Mouse (Mus musculus) testis, postnatal 14 days (tissue): Measurements from ENCODE around the gene Zc3h18.
A peak's percentile ranks its signal among the peaks of the same experiment; 100 is the strongest.

ENCODE experiments used
- DNase-seq: peaks from one replicate; pipeline ENCODE4 v3.0.0; 2021; ENCODE audit warnings: low spot score

Zc3h18 gene

DNA sequence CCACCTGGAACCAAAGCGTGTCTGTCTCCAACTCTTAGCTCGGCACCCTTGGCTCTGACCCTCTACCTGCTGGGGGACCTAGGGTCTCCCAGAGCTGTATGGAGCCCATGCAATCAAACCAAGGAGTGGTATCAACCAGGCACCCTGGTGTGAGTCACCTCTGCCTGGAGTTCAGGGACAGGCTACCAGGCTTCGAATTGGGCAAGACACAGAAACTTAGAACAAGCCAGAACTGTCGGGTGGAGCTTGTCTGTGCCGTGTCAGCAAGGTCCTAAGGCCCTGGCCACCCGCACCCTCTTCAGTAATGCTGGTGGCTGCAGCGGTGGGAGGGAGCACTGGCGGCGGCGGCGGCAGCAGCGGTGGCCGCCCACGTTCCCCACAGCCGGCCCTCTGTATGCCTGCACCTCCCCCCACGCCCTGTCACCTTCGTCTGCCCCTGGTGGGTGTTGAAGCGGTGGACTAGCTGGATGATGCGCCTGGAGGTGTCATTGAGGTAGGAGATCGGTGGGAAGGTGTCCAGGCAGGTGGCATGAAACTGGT, 60.2 kb downstream of the Zc3h18 start:
- DNase-seq = no peak

DNA sequence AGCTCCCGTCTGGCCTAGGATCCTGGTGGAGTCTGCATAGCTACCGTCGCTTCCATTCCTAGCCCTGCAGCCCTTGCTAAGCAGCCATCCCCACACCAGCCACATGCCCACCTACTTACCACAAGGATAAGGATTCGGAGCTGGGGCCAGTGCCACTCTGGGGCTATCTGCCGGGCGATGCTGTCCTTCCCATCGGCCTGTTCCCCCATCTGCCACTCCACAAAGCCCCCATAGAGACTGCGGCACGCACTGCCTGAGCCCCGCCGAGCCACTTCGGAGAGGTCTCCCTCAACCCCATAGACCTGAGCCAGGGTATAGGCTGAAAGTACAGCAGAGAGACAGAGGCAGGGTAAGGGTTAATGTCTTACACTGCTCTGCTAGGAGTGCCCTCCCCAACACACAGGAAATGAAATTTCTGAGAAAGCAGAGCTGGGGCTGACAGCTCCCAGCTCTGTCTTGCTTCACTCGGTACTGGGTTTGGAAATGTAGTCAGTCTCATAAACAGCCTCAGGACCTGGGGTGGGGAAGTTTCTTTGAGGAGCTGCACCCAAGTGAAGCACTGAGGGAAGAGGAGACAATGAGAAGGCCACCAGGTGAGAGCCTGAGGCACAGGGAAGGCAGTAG, 61.4 kb downstream of the Zc3h18 start:
- no peak for DNase-seq

DNA sequence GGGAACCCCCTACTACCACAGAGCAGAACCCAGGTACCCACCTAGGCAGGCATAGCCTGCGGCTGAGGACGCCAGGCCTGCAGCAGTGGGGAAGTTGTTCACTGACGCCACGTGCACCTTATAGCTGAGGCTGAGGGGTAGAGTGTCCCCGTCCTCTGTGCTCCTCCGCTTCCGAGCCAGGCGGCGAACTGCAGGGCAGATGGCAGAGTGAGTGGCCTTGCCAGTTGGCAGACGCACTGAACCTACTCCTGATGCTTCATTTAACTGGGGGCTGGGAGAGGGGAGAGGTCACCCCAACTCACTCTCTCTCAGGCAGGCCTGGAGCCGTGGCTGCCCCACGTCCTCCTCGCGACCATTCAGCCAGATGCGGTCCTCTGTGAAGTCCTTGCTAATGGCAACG, 62.9 kb downstream of the Zc3h18 start:
- DNase-seq = no peak

DNA sequence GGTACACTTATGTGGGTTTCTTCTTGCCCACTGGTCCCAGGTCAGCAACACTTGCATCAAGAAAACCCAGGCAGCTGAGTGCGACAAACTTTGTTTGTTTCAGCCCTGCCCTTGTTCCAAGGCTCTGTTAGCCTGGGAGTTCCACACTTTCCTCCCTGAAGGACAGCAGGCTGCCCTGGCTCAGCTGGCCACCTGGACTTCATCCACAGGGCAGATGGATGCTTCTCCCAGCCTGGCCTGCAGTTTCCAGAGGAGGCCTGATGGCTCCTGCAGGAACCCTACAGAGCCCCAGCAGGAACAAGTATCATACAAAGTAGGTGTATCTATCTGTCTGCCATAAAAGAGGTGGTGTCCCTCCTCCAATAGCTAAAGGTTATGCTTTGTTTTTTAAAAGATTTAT, 64.9 kb downstream of the Zc3h18 start:
- DNase-seq = no peak

DNA sequence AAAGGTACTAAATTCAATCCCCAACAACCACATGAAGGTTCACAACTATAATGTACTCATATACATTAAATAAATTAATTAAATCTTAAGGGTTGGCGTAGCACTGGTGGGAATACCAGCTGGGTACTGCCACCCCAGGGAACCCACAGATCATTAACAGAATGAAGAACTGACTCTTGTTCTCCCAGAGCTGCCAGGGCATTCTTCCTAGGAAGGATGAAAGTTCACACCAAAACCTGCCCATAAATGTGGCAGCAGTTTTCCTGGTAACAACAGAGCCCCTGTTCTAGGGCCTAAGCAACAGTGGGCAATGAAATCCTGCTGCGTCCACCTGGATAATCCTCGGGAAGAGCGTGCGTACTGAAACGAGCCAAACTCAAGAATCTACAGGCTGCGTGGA, 65.9 kb downstream of the Zc3h18 start:
- no peak for DNase-seq

DNA sequence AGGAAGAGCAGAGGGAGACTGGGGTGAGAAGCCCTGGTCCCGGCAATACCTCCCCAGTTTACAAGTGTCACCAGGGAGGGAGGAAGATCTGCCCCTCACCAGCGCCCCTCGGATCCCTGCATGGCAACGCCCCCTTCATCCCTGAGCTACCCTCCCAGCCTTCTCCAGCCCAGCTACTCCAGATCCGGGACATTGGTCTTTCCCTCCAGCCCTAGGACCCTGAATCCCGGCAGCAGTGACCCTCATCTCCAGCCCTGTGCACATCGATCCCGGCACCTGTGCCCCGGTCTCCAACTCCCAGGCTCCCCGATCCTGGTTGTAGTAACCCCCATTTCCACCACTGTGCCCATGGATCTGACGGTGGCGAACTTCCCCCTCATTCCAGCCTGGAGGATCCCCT, 66.4 kb downstream of the Zc3h18 start:
- no peak for DNase-seq

DNA sequence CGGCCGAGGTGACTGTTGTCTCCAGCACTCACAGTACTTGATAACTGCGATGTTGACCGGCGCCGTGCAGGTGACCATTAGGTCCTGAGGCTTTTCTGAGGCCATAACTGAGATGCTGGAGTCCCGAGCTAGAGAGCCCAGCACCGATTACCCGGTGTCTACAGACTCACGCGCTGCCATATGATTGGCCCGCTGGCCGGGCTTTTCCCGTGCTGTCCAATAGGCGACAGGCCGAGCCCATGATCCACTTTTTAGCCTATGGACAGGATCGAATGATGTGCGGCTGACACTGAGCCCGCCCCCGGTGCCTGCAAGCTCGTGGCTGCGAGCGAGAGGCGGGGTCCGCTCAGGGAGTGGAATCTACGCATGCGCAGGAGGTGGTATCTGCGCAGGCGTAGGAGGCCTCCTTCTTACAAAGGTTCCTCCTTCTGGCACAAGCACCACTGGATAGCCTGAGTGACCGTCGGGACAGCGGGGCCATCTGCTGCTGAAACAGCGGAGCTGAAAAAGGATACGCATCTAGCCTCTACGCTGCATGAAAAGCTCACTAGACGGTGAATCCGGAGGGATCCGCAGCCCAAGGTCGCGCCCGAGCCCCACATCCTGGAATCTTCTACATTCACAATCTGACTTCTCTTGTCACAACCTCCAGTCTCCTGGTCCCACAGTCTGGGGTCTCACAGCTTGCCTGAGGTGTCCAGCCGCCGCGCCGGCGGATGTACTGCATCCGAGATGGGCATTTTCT, 67.0 kb downstream of the Zc3h18 start, which contains the start of gene Mvd:
Gene Mvd, minus strand, starts transcription at position 161 of the 745 bp plus-strand sequence.
- peak; percentile 98 for DNase-seq

DNA sequence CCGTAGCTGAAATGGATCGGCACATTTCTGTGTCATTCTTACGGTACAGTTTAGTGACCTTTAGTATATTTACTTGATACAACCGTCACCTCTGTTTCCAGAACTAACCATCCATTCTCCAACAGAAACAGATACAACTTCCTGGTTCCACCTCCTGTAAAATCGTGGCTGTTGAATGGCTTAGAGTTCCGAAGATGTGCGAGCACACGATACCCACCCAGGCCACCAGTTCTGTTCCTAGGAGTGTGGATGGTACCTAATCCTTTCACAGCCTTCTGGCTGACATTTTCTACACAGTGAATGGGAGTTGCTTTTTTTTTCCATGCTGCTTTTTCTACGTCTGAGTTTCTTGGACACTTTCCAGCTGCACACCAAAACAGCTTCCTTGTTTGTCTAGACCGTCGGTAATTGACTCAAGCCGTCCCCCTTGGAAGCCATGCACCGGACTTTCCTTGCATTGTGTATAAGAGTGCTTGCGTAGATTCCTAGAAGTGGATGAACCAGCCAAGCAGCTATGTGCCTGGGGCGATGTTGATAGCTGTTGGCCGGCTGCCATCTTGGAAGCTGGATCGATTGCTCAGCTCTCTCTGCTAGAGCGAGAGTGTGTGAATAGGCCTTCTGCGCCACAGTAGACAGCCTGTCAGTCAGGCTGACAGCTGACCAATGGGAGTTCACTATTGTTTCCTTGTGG, 67.8 kb downstream of the Zc3h18 start:
- DNase-seq = peak; percentile 70

DNA sequence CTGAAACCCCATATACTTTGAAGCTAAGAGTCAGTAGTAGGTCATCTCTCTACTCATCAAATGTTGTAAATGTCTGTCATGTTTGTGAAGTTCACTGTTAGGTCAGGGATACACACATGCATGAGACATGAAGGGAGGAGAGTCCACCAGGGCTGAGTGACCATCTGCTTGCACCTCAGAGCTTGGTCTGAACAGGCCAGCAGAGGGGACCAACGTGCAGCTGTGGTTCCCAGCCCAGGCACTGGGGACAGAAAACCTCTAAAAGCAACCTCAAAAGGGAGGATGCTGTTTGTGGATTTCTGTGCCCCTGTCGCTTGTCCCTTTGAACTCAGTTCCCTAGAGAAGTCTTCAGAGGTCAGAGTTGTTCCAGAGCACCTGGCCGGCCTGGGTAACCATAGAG, 68.8 kb downstream of the Zc3h18 start:
- no peak for DNase-seq

DNA sequence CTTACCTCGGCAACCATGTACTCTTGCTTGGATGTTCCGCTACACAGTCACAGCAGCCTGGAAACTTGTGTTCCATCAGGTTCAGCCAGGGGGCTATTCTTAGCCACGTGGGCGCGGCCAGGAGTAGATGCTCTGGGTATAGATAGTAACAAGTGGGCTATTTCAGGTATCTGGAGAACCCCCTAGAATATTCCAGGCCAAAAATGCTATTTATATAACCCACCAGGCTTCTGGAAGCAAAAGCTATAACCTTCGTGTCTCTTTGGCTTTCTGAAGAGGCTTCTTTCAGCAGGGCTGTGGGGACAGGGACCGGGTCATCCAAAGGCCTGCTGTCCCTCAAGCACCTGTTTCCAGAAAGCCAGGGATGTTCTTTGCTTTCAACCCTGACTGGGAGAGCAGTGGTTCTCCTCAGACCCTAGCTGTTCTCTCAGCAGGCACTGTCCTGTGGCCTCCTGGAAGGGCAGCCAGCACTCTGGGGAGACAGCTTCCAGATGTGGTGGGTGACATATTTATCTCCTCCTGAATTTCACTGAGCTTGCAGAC, 74.8 kb downstream of the Zc3h18 start:
- no peak for DNase-seq

DNA sequence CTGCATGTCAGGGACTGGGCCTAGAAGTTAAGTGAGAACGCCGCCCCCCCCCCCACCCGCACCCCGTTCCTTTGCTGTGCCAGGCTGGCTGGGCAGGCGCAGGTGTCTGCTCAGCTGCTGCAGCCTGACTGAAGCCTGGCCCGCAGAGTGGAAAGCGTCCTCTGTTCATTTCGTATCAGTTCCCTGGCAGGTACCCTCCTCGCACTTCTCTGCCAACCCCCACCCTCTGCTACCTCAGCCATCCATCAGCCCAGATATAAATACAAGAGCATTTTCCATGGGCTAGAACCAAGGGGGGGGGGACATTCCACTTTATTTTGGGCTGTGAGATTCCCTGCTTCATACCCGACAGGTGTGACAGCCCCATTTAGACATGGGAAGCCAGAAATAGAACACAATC, 75.7 kb downstream of the Zc3h18 start:
- no peak for DNase-seq

DNA sequence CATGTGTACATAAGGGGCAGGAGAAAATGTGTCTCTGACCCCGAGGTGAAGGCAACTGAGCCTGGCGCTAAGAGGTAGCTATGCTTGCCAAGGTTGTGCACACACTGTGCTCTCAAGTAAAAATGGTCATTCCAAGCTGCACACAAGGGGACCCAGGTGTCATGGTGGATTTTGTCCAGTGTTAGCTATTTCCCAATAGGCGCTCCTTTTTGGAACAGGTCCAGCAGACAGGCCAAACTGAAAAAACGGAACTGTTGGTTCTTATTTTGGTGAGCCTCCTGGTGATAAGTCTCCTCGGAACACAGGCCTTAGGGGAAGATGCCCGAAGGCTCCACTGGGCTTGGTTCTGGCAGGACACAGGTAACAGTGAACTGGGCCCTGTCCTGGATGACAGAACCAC, 78.0 kb downstream of the Zc3h18 start:
- no peak for DNase-seq

DNA sequence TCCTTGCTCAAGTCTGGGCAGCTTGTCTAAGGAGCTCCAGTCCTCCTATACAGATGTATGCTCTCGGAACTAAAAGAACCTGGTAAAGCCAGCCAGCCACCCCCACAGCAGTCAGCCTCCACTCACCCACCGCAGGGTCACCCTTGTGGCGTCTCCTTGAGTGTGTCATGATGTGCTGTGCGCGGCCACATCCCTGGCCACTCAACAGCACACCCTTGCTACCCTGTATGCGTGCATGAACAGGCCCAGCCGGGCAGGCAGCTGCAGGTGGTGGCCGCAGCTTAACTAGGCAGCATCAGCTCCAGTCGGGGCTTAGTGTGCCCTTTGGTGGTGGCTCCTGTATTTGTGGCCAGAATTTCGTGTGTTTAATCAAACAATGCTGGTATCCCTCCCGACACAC, 80.8 kb downstream of the Zc3h18 start:
- no peak for DNase-seq

DNA sequence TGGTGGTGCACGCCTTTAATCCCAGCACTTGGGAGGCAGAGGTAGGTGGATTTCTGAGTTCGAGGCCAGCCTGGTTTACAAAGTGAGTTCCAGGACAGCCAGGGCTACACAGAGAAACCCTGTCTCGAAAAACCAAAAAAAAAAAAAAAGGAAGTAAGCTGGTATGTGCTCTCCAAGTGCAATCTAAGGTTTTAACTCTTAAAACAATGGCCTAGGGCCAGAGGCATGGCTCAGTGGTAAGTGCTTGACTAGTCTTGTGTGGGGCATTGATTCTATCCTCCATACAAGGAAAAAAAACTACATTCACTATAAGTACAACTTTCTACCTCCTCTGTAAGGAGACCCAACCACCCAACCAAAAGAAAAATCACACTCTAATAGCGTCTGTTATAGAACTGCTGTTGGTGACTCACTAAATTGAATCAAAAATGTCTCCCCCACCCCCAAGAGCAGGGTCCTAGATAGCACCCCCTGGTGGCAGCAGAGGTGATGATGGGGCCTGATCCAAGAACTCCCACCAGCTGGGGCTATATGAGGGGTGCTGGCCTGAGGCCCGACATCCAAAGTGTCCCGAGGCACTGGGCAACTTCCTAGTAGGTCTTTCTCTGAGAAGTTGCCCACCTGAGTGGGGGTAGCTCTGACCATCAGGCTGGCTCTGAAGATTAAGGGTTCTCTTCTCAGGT, 83.0 kb downstream of the Zc3h18 start:
- DNase-seq = no peak

DNA sequence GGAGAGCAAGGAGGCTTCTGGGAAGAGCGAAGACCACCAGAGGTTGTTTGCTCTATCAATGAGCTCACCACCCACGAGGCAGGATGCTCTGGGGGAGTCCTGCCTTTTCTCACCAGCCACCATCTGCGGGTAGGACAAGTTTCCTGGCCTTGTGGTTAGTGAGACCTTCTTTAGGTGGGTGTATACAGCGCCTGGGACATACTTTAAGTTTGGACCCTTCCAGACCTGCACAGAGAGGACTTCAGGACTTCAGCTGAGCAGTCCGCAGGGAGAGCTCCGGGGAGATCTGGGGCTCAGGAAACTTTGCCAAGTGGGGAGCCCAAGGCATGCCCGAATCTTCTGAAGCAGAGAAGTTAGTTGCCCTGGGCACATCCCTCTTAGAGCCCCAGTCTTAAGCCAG, 83.6 kb downstream of the Zc3h18 start:
- DNase-seq = no peak

DNA sequence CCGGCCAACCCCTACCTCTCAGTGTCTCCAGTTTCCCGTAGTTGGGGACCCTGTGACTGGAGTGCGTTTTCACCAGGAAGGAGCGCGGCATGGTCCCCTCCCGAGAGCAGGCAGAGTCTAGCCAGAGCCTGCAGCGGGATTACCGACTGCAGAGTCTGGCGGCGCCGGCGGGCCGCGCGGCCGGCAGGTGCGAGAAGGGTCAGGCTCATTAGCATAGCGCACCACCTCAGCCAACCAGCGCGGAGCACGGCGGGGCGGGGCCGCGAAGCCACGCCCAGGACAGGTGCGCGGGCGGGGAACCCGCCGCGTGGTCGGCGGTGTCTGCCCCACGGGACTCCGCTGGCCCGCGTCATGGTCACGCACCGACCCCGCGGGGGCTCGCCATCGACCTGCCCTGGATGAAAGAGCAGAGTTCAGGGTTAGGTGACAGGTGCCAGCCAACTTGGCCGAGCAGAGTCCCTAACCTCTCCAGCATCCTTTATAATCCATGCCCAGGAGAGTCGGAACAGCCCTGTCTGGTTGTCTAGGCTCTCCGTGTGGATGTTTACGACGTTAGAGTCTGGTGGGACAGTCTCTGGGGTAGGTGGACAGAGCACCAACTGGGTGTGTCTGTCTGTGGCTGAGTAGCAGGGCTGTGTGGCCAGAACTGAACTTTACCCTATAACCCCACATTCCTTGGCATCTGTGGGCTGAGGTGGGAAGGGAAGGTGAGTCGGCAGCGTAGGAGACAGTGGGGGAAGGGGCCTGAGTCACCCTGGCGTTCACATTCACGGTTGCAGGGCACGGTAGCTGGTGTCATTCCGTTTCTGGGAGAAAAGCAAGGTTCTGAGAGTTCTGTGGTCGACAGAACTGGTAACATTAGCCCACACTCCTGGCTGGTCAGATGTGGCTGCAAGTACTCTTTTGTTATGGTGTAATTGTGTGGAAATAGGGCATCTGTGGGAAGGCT, 84.4 kb downstream of the Zc3h18 start, which contains the start of gene Snai3:
Gene Snai3, minus strand, starts transcription at position 210 of the 949 bp plus-strand sequence.
- peak; percentile 83 for DNase-seq

DNA sequence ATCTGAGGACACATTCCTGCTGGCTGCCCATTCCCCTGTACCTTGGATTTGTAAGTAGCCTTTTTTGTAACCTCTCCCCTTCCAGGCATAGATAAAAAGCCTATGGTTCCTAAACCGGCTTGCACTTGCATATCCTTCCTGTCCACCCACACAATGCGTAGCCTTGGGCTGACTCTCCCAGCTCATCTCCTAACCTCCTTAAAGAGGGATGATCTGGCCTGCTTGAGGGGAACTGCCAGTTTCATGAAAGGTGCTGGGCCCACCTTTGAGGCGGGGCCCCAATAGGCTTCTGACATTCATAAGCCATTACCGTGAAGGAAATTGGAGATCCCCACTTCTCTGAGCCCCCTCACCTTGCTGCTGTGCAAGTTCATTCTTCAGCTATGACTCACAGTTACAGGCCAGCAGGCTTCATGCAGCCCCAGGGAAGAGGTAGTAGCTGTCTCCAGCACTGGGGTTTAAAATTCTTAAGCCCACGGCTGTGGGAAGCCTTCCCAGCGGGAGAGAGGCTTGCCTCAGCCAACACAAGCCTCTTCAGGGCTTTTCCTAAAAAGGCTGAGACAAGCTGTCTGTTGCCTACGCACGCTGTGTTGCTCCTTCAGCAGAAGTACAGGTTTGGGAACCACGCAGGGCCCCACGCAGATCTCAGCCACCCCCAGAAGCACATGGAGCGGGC, 85.2 kb downstream of the Zc3h18 start:
- no peak for DNase-seq

DNA sequence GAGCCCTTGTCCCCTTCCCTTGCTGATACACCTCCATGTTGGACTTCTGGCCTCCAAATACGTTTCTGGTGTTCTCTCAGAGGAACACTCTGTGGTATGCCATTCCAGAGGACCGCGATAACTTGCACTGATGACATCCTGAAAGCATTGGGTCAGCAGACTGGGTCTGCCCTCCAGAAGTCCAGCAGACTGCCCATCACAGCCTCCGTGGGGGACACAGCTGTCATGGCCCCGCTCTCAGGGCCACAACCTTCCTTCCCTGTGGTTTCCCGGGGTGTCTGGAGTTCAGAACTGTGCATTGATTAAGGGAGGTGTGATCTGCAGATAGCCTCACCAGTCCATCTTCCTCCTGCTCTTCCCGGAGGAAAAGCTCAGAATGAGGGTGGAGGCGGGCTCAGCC, 86.1 kb downstream of the Zc3h18 start:
- DNase-seq = no peak

DNA sequence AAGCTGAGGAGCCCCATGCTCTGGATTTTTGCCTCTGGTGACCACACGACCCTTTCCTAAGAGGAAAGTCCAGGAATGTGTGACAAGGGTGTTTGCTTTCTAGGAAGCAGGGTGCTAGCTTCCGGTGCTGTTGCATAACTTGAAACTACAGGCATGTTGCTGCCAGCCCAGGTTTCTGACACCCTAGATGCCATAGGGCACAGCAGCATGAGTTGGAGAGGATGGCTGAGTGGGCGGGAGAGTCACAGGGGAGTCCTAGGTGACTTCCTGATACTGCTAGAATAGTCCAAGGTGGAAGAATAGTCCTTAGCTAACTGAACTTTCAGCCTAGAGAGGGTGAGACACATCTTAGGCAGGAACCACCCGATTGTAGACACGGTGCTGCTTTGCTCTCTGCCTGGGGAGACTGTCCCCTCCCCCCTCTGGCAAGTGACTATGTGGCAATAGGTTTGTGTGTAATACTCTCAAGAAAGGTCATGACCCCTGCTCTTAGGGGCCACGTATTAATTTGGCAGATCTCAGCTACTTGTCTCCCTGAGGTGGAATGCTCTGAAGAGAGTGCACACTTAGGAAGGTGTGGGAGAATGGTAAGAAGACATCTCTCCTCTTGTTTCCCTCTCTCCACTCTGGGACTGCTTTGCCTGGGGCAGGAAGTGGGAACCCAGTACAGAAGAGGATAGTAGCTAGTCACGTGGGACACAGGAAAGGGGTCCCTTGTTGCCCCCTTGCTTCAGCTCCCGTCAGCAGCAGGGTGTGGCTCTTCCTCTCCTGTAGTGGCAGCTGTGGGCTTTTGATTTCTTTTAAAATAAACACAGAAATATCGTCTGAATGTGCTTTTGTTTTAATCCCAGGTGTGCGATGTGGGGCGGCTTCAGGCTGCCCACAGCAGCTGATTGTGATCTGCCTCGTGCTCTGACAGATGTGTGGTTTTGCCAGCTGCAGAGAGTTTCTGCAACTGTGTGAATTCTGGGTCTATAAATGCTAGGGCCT, 87.5 kb downstream of the Zc3h18 start:
- no peak for DNase-seq
